Mouse (Mus musculus): ENCODE data around the gene Eps15l1.

- no peak for TF ChIP-seq EP300 (optimal IDR thresholded peaks at IDR 0.05)
- TF ChIP-seq CTCF (IDR thresholded peaks at IDR 0.05; ENCODE audit: low read depth) = no peak
Observed at GRCm38 (mm10) chr8:72305210-72305905, 115.9 kb downstream of the Eps15l1 start, which contains the start of gene Gm10282.
